ENCODE assay signal across 16 mouse cellular contexts in the genomic region with DNA sequence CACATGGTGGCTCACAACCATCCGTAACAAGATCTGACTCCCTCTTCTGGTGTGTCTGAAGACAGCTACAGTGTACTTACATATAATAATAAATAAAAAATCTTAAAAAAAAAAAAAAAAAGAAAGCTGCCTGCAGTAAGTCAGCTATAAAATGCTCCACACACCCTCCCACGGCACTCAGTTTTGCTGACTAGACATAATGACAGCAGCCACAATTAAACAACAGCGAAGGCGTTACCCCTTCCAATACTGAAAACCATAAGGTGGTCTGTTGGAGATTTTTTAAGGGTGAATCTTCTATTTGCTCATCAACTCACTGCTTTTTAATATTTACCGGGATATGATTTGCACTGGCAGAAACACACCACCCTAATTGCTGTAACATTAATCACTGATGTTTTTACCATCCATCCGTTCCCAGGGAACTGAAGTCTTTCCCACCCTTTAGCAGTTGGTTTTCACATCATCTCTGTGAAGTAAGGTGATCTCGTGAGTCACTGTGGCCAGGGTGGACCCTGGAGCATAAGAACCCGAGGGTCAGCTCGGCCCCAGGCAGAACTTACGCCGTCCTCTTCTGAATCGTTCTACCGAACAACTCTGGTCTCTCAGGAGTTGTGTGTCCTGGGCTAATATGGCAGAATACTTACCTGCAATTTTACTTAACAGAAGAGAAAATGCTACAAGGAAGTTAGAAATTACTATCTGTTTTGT.
"Had no signal": no experiment of that assay in that cellular context is flagged by ENCODE, and none has a peak within 500 bp of the region (broad histone marks: within the 10 kb centered on the region; RNA-seq: fewer than 3 reads in every experiment).

No protein-coding gene starts in this region.

- H3K4me3 ChIP-seq: kidney, embryonic 15.5 days; limb, embryonic 15.5 days; liver, embryonic 12.5 days; megakaryocyte, embryonic 14.5 days; midbrain, embryonic 15.5 days; neural tube, embryonic 12.5 days; stomach, embryonic 15.5 days had no signal

- DNase-seq: kidney, postnatal 14 days; lung, embryonic 14.5 days; lung, postnatal 10 days; lung, postnatal 4 days; retina, postnatal 1 day; right cerebral cortex, postnatal 4 days; thymus, adult 2 months; thymus, postnatal 25 days had no signal

- H3K4me2 ChIP-seq: kidney, embryonic 15.5 days; limb, embryonic 15.5 days; liver, embryonic 12.5 days; lung, embryonic 14.5 days; midbrain, embryonic 11.5 days; midbrain, embryonic 15.5 days; neural tube, embryonic 12.5 days; stomach, embryonic 15.5 days had no signal

- H3K9me3 ChIP-seq: kidney, embryonic 15.5 days; limb, embryonic 15.5 days; liver, embryonic 12.5 days; midbrain, embryonic 15.5 days; neural tube, embryonic 12.5 days; stomach, embryonic 15.5 days had no signal

- H3K9ac ChIP-seq: kidney, embryonic 15.5 days; limb, embryonic 15.5 days; liver, embryonic 12.5 days; lung, embryonic 14.5 days; midbrain, embryonic 15.5 days; neural tube, embryonic 12.5 days; stomach, embryonic 15.5 days had no signal

- H3K36me3 ChIP-seq: kidney, embryonic 15.5 days; limb, embryonic 15.5 days; liver, embryonic 12.5 days; midbrain, embryonic 15.5 days; neural tube, embryonic 12.5 days; stomach, embryonic 15.5 days had no signal

- ATAC-seq: liver, embryonic 12.5 days; midbrain, embryonic 15.5 days had no signal

- H3K27me3 ChIP-seq: kidney, embryonic 15.5 days; limb, embryonic 15.5 days; liver, embryonic 12.5 days; stomach, embryonic 15.5 days had no signal

- H3K4me1 ChIP-seq: liver, embryonic 12.5 days; megakaryocyte, embryonic 14.5 days had no signal

- H3K27ac ChIP-seq: kidney, embryonic 15.5 days; limb, embryonic 15.5 days; liver, embryonic 12.5 days; midbrain, embryonic 15.5 days; neural tube, embryonic 12.5 days; stomach, embryonic 15.5 days had no signal
